Mouse (Mus musculus): Measurements from ENCODE around the gene Rps10. TPM values are rescaled to one million over a fixed set of nuclear protein-coding genes. Genes with fewer than 3 reads are reported as not detected.

Gene Rps10
- total and polyA plus RNA-seq, 3 experiments, result 2,522 to 3,437 (median 3,351) TPM

DNA sequence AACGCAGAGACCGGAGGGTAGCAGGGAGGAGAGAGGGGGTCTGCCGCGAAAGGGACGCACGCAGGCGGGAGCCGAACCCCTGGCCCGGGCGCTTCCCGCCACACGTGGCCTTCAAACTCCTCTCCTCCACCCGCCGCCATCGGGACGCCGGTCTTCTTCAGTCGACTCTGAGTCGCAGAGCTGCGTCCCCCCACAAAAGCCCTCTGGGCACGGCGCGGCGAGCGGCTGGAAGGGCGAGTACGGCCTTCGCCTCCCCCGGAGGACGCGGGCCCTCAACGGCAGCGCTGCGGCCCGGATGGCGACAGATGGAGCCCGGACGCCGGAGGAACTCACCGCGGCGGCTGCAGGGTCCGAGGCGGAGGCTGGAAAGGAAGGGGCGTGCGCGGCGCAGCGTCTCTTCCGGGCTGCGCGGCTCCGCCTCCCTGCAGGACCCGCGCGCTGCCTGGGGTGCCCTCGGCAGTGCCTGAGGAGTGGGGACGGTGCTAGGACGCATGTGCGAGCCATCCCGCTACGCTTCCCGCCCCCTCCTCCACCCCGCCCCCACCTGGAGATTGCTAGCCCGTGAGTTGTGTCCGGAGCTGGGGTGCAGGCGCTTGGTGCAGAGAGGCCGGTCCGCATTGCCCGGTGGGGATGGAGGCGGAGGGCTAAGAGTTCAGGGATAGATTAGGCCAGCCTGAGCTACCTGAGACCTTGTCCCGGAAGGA lies 1.4 kb downstream of the Rps10 start, which contains the start of gene RPS10-NUDT3 (continued):
- TF ChIP-seq PAX5 (IDR thresholded peaks at IDR 0.05; ENCODE audit: low read length), result no peak
- no peak for TF ChIP-seq USF1 (IDR thresholded peaks at IDR 0.05; ENCODE audit: low read depth, low read length)
- TF ChIP-seq TCF12 (IDR thresholded peaks at IDR 0.05; ENCODE audit: low read depth, low read length), result peak; percentile 98
- TF ChIP-seq TBP (conservative IDR thresholded peaks at IDR 0.05; ENCODE audit: low read depth, low read length), result peak; percentile 78
- no peak for TF ChIP-seq ZC3H11A (IDR thresholded peaks at IDR 0.05; ENCODE audit: low read depth, low read length)
- TF ChIP-seq IRF4 (IDR thresholded peaks at IDR 0.05; ENCODE audit: low read depth, low read length), result 0 out of 2 replicates have a peak, but pooled peaks have one; percentile 15
- TF ChIP-seq POLR2AphosphoS2 (IDR thresholded peaks at IDR 0.05; ENCODE audit: low read depth, low read length), result peak; percentile 60; the same call in 1 of the 2 replicates
- no peak for TF ChIP-seq CTCF (conservative IDR thresholded peaks at IDR 0.05 in 1 of 2, IDR thresholded peaks at IDR 0.05 in 1 of 2; ENCODE audit: low read depth in 2 of 2, low read length in 2 of 2)

DNA sequence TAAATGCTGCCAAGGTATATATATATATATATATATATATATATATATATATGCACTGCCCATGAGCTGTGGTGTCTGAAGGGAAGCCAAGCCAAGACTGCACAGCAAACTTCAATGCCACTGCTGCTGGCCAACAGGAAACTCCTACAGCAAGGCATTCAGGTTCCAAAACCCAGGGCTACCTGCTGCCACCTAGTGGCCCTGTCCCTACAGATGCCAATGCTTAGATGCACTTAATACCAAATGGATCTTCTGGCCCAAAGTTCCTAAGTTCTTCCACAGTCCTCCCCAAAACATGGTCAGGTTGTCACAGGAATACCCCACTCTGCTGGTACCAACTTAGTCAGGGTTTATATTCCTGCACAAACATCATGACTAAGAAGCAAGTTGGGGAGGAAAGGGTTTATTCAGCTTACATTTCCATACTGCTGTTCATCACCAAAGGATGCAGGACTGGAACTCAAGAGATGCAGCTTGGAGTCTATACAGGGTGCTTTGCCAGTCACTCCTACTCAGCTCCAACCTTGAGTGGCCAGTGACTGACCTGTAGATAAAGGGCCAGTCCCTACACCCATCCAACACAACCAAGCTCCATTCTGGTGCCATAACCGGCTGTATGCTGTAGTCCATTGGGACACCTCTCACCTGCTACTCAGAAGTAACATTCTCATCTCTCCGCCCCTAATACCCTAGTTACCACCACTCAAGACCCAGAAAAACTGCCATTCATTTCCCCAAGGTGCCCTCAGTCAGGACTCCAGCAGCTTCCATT lies 7.0 kb downstream of the Rps10 start:
- Histone ChIP-seq H3K27me3 (replicated peaks) (no peaks in the 10 kb centered on the region), H3K36me3 (replicated peaks in 1 of 2; ENCODE audit: control insufficient read depth in 1 of 2, insufficient read depth in 1 of 2, low read length in 1 of 2) (peaks cover 51 to 55% of the 10 kb centered on the region in 2 experiments), H3K4me3 (replicated peaks in 1 of 3; ENCODE audit: low read depth in 2 of 3, low read length in 2 of 3, poor library complexity in 1 of 3) (no peak overlapping the region), H3K27ac (ENCODE audit: insufficient read depth, low read depth) (no peak overlapping the region), H3K4me2 (ENCODE audit: insufficient read depth, low read depth, poor library complexity, severe bottlenecking) (no peak overlapping the region), H3K4me1 (ENCODE audit: control insufficient read depth in 1 of 2, insufficient read depth in 2 of 2) (peaks cover 4 to 31% of the 10 kb centered on the region in 2 experiments), H3K9ac (ENCODE audit: insufficient read depth, low read depth) (no peak overlapping the region), H3K9me3 (replicated peaks; ENCODE audit: low read length) (no peaks in the 10 kb centered on the region), H3K79me2 (replicated peaks; ENCODE audit: control insufficient read depth, extremely low read depth, insufficient read depth, poor library complexity, severe bottlenecking) (peaks cover 37% of the 10 kb centered on the region)
- in situ Hi-C loops (cut with MboI; ENCODE audit: low pct_ligation_motif_present, low pct_unique_long_range_greater_than_20kb, low sequenced_read_pairs) (loop anchor here (5.0 kb wide), 1 partner anchor 62 kb away; the partner anchor contains the start of gene AI413582), dilution Hi-C loops (cut with MboI; ENCODE audit: extremely low pct_ligation_motif_present, extremely low pct_unique_long_range_greater_than_20kb, low sequenced_read_pairs) (no loop called here)
- DNase-seq (ENCODE audit: extremely low read depth), result peak; percentile 84
- no peak for TF ChIP-seq HCFC1 (IDR thresholded peaks at IDR 0.05; ENCODE audit: low read depth, low read length)
- no peak for TF ChIP-seq NRF1 (IDR thresholded peaks at IDR 0.05; ENCODE audit: low read depth, low read length)
- no peak for TF ChIP-seq GABPA (IDR thresholded peaks at IDR 0.05; ENCODE audit: insufficient replicate concordance, low read depth, low read length)
- no peak; the same call in 1 of the 2 replicates for TF ChIP-seq JUND (conservative IDR thresholded peaks at IDR 0.05; ENCODE audit: low read depth, low read length)
- no peak for TF ChIP-seq CHD1 (IDR thresholded peaks at IDR 0.05; ENCODE audit: low read depth, low read length)
- TF ChIP-seq CTCF (conservative IDR thresholded peaks at IDR 0.05 in 1 of 2, IDR thresholded peaks at IDR 0.05 in 1 of 2; ENCODE audit: low read depth in 2 of 2, low read length in 2 of 2), result peak; percentile 38 to 79
- TF ChIP-seq MYC (IDR thresholded peaks at IDR 0.05; ENCODE audit: low read depth, low read length), result peak; percentile 77
- TF ChIP-seq CHD2 (IDR thresholded peaks at IDR 0.05; ENCODE audit: low read length), result no peak; the same call in none of the 2 replicates
- TF ChIP-seq E2F4 (IDR thresholded peaks at IDR 0.05; ENCODE audit: insufficient replicate concordance, low read depth, low read length), result no peak
- TF ChIP-seq PAX5 (IDR thresholded peaks at IDR 0.05; ENCODE audit: low read length), result no peak
- TF ChIP-seq MAX (IDR thresholded peaks at IDR 0.05; ENCODE audit: low read length), result peak; percentile 52
- TF ChIP-seq USF2 (conservative IDR thresholded peaks at IDR 0.05; ENCODE audit: low read depth, low read length), result no peak
- TF ChIP-seq USF1 (IDR thresholded peaks at IDR 0.05; ENCODE audit: low read depth, low read length), result no peak
- peak; percentile 49 for TF ChIP-seq RAD21 (IDR thresholded peaks at IDR 0.05; ENCODE audit: low read depth, low read length)
- TF ChIP-seq ELF1 (IDR thresholded peaks at IDR 0.05; ENCODE audit: low read depth, low read length), result peak; percentile 26; the same call in 1 of the 2 replicates
- TF ChIP-seq EP300 (IDR thresholded peaks at IDR 0.05; ENCODE audit: low read length), result no peak
- no peak for TF ChIP-seq TBP (conservative IDR thresholded peaks at IDR 0.05; ENCODE audit: low read depth, low read length)
- TF ChIP-seq NELFE (IDR thresholded peaks at IDR 0.05; ENCODE audit: low read depth, low read length), result peak; percentile 44; the same call in 1 of the 2 replicates
- peak; percentile 23; the same call in 1 of the 2 replicates for TF ChIP-seq MEF2A (IDR thresholded peaks at IDR 0.05; ENCODE audit: borderline replicate concordance, low read depth, low read length)
- no peak for TF ChIP-seq UBTF (IDR thresholded peaks at IDR 0.05; ENCODE audit: low read depth, low read length)
- TF ChIP-seq MAFK (IDR thresholded peaks at IDR 0.05; ENCODE audit: insufficient replicate concordance, low read length), result 0 out of 2 replicates have a peak, but pooled peaks have one; percentile 6
- no peak for TF ChIP-seq MAZ (IDR thresholded peaks at IDR 0.05; ENCODE audit: low read depth, low read length)
- peak; percentile 54 for TF ChIP-seq ZMIZ1 (IDR thresholded peaks at IDR 0.05; ENCODE audit: low read depth, low read length)
- no peak for TF ChIP-seq TCF12 (IDR thresholded peaks at IDR 0.05; ENCODE audit: low read depth, low read length)
- peak; percentile 72 for TF ChIP-seq SMC3 (IDR thresholded peaks at IDR 0.05; ENCODE audit: low read depth, low read length)
- peak; percentile 97 for TF ChIP-seq POLR2AphosphoS2 (IDR thresholded peaks at IDR 0.05; ENCODE audit: low read depth, low read length)
- no peak for TF ChIP-seq KAT2A (IDR thresholded peaks at IDR 0.05; ENCODE audit: insufficient replicate concordance, low read length)
- TF ChIP-seq JUN (IDR thresholded peaks at IDR 0.05; ENCODE audit: insufficient read depth, low read depth, low read length), result no peak
- TF ChIP-seq IRF4 (IDR thresholded peaks at IDR 0.05; ENCODE audit: low read depth, low read length), result no peak
- no peak for TF ChIP-seq ZKSCAN1 (IDR thresholded peaks at IDR 0.05; ENCODE audit: borderline replicate concordance, low read depth, low read length)
- TF ChIP-seq SIN3A (IDR thresholded peaks at IDR 0.05; ENCODE audit: low read length), result no peak; the same call in 1 of the 2 replicates
